Mouse (Mus musculus): Measurements from ENCODE around the gene Brpf3. TPM values are rescaled to one million over a fixed set of nuclear protein-coding genes. Genes with fewer than 3 reads are reported as not detected.

Gene Brpf3
- polyA plus RNA-seq, 1 experiment = 8.8 TPM

GRCm38 (mm10) chr17:28843665-28844064, 42.8 kb downstream of the Brpf3 start:
- peaks cover 9% of the 10 kb centered on the region for H3K36me3 ChIP-seq (replicated peaks; ENCODE audit: low read length)
- no peak for TF ChIP-seq GATA1 (IDR thresholded peaks at IDR 0.05; ENCODE audit: borderline replicate concordance, low read length)
- no peak for TF ChIP-seq FLI1 (IDR thresholded peaks at IDR 0.05; ENCODE audit: low read length)
- H3K27me3 ChIP-seq (replicated peaks) = peaks cover 8% of the 10 kb centered on the region
- H3K4me1 ChIP-seq = no peaks in the 10 kb centered on the region; the same call in none of the 2 replicates
- H3K4me3 ChIP-seq (replicated peaks) = no peak overlapping the region
- peaks cover 26% of the 10 kb centered on the region for H3K9me3 ChIP-seq

GRCm38 (mm10) chr17:28846974-28847617, 46.2 kb downstream of the Brpf3 start:
- no peaks in the 10 kb centered on the region; the same call in none of the 2 replicates for H3K4me1 ChIP-seq
- H3K36me3 ChIP-seq (replicated peaks; ENCODE audit: low read length) = no peaks in the 10 kb centered on the region
- H3K27me3 ChIP-seq (replicated peaks) = peaks cover 22% of the 10 kb centered on the region
- no peak for TF ChIP-seq GATA1 (IDR thresholded peaks at IDR 0.05; ENCODE audit: borderline replicate concordance, low read length)
- TF ChIP-seq FLI1 (IDR thresholded peaks at IDR 0.05; ENCODE audit: low read length) = no peak
- no peak overlapping the region for H3K4me3 ChIP-seq (replicated peaks)
- peaks cover 20% of the 10 kb centered on the region for H3K9me3 ChIP-seq

- Histone ChIP-seq H3K4me3 (replicated peaks) (no peak overlapping the region), H3K36me3 (replicated peaks; ENCODE audit: low read length) (no peaks in the 10 kb centered on the region), H3K27me3 (replicated peaks) (peaks cover 25% of the 10 kb centered on the region), H3K9me3 (peaks cover 5% of the 10 kb centered on the region; the same call in 1 of the 2 replicates), H3K4me1 (peaks cover 3% of the 10 kb centered on the region)
- TF ChIP-seq FLI1 (IDR thresholded peaks at IDR 0.05; ENCODE audit: low read length) = no peak
Observed at GRCm38 (mm10) chr17:28850511-28850910, 49.6 kb downstream of the Brpf3 start.

- Histone ChIP-seq H3K36me3 (replicated peaks; ENCODE audit: low read length) (no peaks in the 10 kb centered on the region), H3K9me3 (peaks cover 17% of the 10 kb centered on the region), H3K4me1 (peaks cover 10% of the 10 kb centered on the region), H3K27me3 (replicated peaks) (peaks cover 41% of the 10 kb centered on the region), H3K4me3 (replicated peaks) (no peak overlapping the region)
- no peak for TF ChIP-seq FLI1 (IDR thresholded peaks at IDR 0.05; ENCODE audit: low read length)
- no peak for TF ChIP-seq GATA1 (IDR thresholded peaks at IDR 0.05; ENCODE audit: borderline replicate concordance, low read length)
Observed at GRCm38 (mm10) chr17:28854377-28854776, 53.5 kb downstream of the Brpf3 start.

GRCm38 (mm10) chr17:28855166-28855885, 54.4 kb downstream of the Brpf3 start:
- Histone ChIP-seq H3K4me3 (replicated peaks) (no peak overlapping the region), H3K27me3 (replicated peaks) (peaks cover 42% of the 10 kb centered on the region), H3K9me3 (peaks cover 17% of the 10 kb centered on the region), H3K36me3 (replicated peaks; ENCODE audit: low read length) (no peaks in the 10 kb centered on the region), H3K4me1 (peaks cover 10% of the 10 kb centered on the region)
- TF ChIP-seq GATA1 (IDR thresholded peaks at IDR 0.05; ENCODE audit: borderline replicate concordance, low read length) (no peak), FLI1 (IDR thresholded peaks at IDR 0.05; ENCODE audit: low read length) (no peak)

- H3K9me3 ChIP-seq = peaks cover 17% of the 10 kb centered on the region
- no peak overlapping the region for H3K4me3 ChIP-seq (replicated peaks)
- no peak for TF ChIP-seq FLI1 (IDR thresholded peaks at IDR 0.05; ENCODE audit: low read length)
- no peak for TF ChIP-seq GATA1 (IDR thresholded peaks at IDR 0.05; ENCODE audit: borderline replicate concordance, low read length)
Observed at GRCm38 (mm10) chr17:28856030-28856429, 55.1 kb downstream of the Brpf3 start.

GRCm38 (mm10) chr17:28858205-28858604, 57.3 kb downstream of the Brpf3 start, which contains the start of gene Pnpla1:
Gene Pnpla1, plus strand, starts transcription at chr17:28858411.
- Histone ChIP-seq H3K27me3 (replicated peaks) (peaks cover 47% of the 10 kb centered on the region), H3K4me1 (peaks cover 10% of the 10 kb centered on the region), H3K9me3 (peaks cover 17% of the 10 kb centered on the region), H3K4me3 (replicated peaks) (no peak within 1 kb of the TSS), H3K36me3 (replicated peaks; ENCODE audit: low read length) (no peaks in the 10 kb centered on the region)
- TF ChIP-seq FLI1 (IDR thresholded peaks at IDR 0.05; ENCODE audit: low read length) (no peak), GATA1 (IDR thresholded peaks at IDR 0.05; ENCODE audit: borderline replicate concordance, low read length) (no peak)

More at GRCm38 (mm10) chr17:28856030-28856429, 55.1 kb downstream of the Brpf3 start:
- Histone ChIP-seq H3K36me3 (replicated peaks; ENCODE audit: low read length) (no peaks in the 10 kb centered on the region), H3K4me1 (peaks cover 10% of the 10 kb centered on the region), H3K27me3 (replicated peaks) (peaks cover 39% of the 10 kb centered on the region)

- Histone ChIP-seq H3K27me3 (replicated peaks) (peaks cover 48% of the 10 kb centered on the region), H3K4me3 (replicated peaks) (no peak overlapping the region), H3K36me3 (replicated peaks; ENCODE audit: low read length) (no peaks in the 10 kb centered on the region), H3K4me1 (no peaks in the 10 kb centered on the region), H3K9me3 (no peaks in the 10 kb centered on the region)
- TF ChIP-seq FLI1 (IDR thresholded peaks at IDR 0.05; ENCODE audit: low read length) (no peak), GATA1 (IDR thresholded peaks at IDR 0.05; ENCODE audit: borderline replicate concordance, low read length) (no peak)
Observed at GRCm38 (mm10) chr17:28863926-28864325, 63.0 kb downstream of the Brpf3 start.

GRCm38 (mm10) chr17:28864464-28864863, 63.6 kb downstream of the Brpf3 start:
- Histone ChIP-seq H3K27me3 (replicated peaks) (peaks cover 46% of the 10 kb centered on the region), H3K9me3 (no peaks in the 10 kb centered on the region), H3K4me1 (no peaks in the 10 kb centered on the region), H3K36me3 (replicated peaks; ENCODE audit: low read length) (no peaks in the 10 kb centered on the region), H3K4me3 (replicated peaks) (no peak overlapping the region)
- TF ChIP-seq FLI1 (IDR thresholded peaks at IDR 0.05; ENCODE audit: low read length) (no peak), GATA1 (IDR thresholded peaks at IDR 0.05; ENCODE audit: borderline replicate concordance, low read length) (no peak)

- Histone ChIP-seq H3K4me3 (replicated peaks) (no peak overlapping the region), H3K27me3 (replicated peaks) (peaks cover 53% of the 10 kb centered on the region), H3K4me1 (no peaks in the 10 kb centered on the region), H3K36me3 (replicated peaks; ENCODE audit: low read length) (no peaks in the 10 kb centered on the region), H3K9me3 (peaks cover 6% of the 10 kb centered on the region)
- TF ChIP-seq GATA1 (IDR thresholded peaks at IDR 0.05; ENCODE audit: borderline replicate concordance, low read length) (no peak), FLI1 (IDR thresholded peaks at IDR 0.05; ENCODE audit: low read length) (no peak)
Observed at GRCm38 (mm10) chr17:28866921-28867320, 66.0 kb downstream of the Brpf3 start.

Measured in megakaryocyte, embryonic 14.5 days (primary cell).